Mouse (Mus musculus): ENCODE measurements around the gene A930009A15Rik. TPM values are rescaled to one million over a fixed set of nuclear protein-coding genes. Genes with fewer than 3 reads are reported as not detected.

The A930009A15Rik gene
- total RNA-seq, 2 experiments from 2014 or later = not detected

DNA sequence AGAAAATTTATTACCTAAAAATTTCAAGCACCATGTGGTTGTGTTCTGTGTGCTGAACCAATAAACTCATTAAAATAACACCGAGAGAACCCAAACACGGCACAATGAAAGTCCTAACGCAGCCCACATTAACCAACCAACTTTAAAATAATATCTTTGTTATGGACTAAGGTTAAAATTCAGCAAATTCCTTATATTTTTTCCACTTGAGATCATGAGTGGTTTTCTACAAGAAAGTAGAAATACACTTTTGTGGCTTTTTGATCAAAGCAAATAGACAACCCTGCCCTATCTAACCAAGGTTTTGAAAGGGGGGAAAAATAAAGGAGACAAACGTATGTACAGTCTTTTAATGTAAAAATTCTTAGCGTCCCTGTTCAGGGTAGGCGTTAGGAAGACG lies 9.3 kb downstream of the A930009A15Rik start:
- no peak for ATAC-seq (ENCODE audit: poor library complexity, severe bottlenecking)

DNA sequence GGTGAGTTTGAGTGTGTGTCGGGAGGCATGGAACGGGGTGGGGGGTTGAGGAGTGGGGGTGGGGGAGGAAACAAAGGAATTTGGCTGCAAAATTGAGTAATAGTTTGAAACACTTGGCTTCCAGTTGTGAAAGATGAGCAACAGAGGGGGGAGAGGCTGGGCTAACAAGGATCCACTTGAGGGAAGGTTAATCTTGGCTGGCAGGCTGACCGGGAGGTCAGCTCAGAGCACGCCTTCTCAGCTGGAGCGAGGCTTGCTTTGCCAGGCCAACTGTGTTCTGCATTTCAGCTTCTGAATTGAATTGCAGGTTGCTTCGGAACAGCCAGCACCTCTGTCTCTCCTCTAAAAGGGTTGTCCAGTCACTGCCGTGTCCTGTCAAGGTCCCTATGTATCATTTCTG lies 9.7 kb downstream of the A930009A15Rik start:
- ATAC-seq (ENCODE audit: poor library complexity, severe bottlenecking) = no peak

DNA sequence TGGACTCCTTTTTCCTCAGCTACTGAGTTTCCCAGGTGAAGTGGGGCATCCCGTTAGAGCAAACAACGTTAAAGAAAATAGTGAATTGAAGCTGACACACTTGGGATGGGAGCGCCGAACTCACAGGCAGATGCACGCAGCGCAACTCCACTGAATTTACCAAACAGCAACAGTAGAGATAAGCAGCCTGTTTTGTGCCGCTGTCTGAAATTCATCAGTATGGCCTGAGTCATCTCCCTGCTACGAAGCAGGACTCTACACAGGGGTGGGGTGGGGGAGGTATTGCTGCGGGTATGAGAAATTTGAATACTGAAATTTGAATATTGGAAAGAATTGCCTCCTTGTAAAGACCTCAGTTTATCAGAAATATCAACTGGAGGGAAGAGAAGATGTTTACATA lies 12.2 kb downstream of the A930009A15Rik start:
- no peak for ATAC-seq (ENCODE audit: poor library complexity, severe bottlenecking)

DNA sequence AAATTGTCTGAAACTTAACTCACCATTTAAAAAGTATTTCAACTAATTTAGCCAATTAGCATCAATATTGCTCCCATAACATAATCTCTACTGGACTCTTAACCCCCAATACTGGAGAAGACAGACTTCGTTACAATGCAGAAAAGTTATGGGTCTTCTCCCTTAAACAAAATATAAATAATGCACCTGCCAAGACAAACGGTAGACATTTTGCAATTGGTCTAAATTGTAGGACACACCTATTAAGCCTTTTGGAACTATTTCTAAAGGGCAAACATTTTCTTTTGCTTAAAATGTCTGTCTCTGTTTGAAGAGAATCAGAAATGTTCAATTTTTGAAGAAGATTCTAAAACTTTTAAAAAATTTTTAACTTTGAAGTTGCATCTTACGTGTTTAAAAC lies 13.3 kb downstream of the A930009A15Rik start:
- ATAC-seq (ENCODE audit: poor library complexity, severe bottlenecking) = no peak

DNA sequence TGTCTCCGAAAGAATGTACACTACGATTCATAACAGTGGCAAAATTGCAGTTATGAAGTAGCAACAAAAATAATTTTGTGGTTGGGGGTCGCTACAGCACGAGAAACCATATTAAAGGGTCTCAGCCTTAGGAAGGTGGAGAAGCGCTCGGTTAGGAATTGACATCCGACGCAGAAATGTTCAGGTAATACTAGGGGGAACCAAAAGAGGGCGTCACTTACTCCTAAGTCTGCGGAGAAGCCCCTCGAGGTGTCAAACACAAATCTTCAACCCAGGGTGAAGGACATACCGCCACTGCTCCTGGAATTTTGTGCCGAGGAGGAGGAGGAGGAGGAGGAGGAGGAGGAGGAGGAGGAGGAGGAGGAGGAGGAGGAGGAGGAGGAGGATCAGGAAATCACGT lies 14.9 kb downstream of the A930009A15Rik start:
- ATAC-seq (ENCODE audit: poor library complexity, severe bottlenecking) = no peak

DNA sequence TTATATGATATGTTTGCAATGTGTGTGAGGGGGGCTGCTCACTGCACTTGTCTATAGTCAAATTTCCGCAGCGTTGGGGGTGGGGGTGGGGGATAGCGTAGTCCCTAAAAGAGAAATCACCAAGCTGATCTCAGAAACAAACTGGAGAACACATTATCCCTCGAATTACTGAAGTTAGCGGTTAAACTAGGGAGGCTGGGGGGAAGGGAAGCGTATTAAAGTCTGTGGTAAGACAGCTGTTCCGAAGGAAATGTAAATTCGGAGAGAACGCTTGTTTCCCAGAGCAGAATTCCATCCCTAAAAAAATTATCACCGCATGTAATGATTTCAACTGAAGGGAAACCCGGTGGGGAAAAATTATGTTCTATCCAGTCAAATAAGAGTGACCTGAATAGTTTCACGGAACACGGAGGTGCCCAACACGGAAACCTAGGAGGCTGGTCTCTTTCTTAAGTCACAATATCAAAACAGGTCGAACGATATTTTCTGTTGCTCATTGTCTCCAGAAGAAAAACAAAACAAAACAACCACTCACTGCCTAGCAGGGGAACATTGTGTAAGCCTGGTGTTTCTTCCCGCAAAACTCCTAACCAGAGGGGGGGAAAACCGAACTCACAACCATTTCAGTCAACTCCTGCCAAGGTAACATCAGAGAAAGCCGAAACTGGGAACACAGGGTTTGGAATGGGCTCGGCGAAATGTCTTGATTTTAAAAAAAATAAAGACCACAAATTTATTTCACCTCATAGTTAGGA lies 15.9 kb downstream of the A930009A15Rik start:
- ATAC-seq (ENCODE audit: poor library complexity, severe bottlenecking) = no peak

DNA sequence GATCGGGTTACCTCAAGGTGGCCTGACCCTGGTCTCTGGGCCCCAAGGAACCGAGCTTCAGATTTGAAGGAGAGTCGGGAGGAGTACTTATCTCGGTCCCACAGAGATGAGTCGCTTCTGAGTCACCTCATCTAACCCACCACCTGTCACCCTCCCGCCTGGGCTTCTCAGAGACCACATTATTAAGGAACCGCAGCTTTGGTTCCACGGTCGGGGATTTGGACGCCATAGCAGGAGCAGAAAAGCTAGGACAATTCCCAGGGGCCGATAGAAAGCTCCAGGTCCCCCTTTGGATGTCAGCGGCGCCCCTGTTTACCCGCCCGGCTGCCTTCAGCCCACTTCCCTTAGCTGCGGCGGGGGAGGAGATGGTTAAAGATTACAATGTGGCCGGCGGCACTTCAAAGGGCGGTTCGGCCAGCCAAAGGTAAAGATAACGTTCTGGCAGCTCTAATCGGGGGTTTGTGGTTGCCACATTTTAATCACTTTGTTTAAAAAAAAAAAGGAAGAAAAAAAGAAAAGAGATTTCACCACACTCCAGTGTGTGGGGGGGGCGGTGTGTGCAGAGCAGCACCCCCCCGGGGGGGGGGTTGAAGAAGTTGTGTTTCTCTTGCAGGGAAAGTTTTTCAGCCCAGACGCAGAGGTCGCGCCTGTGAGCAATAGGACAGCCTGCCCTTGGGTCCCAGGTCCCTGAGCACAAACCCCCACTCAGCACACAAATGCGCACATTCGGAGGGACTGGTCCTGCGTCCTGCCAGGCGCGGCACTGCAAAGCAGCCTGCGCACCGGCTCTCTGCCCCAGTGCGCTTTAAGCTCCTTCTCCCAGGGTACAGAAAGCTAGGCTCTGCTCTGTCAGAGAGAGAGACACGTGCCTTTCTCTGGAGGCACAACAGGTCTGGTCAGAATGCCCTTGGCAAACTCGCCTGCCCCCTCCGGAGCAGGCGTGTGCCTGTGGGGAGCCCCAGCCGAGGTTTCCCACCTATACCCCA lies 16.8 kb downstream of the A930009A15Rik start:
- ATAC-seq (ENCODE audit: poor library complexity, severe bottlenecking) = peak; percentile 66

DNA sequence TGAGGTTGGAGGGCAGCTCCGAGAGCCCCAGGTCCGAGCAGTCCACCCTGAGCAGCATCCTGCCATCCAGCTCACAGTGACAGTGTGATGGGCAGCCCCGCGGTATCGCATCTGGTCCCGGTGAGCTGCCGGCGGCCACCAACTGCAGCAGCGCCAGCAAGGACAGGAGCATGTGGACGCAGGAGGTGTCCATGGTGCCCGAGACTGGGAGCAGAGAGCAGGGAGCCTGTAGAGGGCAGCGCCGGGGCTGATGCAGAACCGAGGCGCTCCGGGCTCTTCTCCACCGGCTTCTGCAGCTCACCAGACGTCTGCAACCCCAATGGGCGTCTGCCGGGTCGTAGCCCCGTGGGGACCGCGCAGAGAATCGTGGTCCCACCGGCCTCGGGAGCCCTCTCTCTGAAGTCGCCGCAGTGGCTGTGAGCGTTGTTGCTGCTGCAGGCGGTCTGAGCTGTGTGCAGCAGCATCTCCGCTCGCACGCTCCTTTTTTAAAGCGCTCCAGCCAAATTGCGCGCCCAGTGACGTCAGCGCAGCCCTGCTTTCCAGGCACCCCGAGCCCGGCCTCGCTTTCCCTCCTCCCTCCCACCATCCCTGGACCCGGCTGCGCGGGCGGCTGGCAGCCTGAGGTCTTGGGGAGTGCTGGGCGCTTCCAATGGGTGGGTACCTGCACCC lies 17.6 kb downstream of the A930009A15Rik start, which contains the start of gene Lgr5:
Gene Lgr5 (minus strand): TSS at position 480 of the 669 bp plus-strand sequence.
- ATAC-seq (ENCODE audit: poor library complexity, severe bottlenecking) = 0 out of 2 replicates have a peak, but pooled peaks have one; percentile 3

DNA sequence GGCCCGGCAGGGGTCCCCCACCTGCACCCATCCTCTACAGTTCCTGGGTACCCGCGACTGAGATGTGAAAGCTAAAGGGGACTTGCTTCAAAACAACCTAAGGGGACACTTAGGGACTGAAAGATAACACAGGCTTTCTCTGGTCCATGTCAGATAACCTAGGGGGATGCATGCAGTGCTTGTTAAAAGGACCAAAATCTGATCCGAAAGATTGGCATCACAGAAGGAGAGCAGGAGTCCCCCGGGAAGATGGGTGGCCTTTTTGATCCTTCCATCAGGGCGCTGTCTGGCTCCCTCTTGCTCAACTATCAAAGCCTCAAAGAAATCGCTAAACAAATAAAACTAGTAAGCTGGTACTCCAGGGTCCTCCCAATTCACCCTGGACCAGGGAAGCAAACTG lies 18.2 kb downstream of the A930009A15Rik start:
- ATAC-seq (ENCODE audit: poor library complexity, severe bottlenecking) = no peak

DNA sequence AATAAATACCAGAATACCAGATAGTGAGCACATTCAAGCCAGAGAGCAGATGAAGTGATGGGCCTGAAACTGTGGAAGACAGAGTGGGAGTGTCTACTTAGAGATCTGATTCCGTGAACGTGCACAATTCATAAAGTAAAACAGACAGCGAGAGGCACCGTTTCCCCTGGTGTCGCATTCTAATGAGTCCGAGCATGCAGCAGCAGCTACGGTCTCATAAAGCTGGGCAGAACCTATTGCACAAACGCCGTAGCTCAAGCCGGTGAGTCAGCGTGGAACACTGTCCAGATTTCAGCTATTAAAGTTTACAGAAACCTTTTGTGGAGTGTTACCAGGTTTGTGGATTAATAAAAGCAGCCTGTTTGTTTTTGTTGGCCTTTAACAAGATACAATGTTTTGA lies 23.4 kb downstream of the A930009A15Rik start:
- no peak for ATAC-seq (ENCODE audit: poor library complexity, severe bottlenecking)

DNA sequence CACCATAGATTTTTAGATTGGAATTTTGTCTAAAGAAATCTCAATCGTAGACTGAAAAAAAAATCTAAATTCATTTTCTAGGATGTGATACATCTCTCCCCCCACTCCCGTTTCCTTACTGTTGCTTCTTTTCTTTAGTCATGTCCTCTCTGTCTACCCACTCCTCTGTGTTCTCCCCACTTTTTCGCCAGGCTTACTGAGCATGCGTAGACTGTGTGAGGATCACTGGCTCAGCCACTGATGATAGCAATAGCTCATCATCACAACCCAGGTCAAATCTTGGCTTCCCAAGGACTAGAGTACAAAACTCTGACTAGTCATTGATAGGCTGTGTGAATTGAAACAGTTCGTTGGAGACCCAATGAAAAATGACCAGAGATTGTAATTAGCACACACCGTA lies 23.9 kb downstream of the A930009A15Rik start:
- no peak for ATAC-seq (ENCODE audit: poor library complexity, severe bottlenecking)

DNA sequence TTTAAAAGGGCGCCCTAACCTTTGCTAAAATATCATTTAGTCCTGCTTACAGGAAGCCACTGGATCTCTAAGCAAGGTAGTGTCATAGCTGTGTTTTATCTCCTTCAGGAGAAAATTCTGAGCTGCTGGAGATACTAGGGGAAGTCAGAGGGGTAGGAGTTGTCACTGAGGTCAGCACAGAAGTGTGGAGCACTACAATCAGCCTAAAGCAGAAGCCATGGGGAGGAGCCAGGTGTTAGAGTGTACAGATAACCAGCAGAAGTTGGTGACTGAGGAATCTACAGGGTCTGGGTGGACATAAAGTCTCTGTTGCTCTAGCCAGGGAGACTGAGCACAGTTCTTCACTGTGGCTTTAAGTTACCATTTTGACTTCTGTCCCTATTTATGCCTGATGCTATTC lies 26.0 kb downstream of the A930009A15Rik start:
- ATAC-seq (ENCODE audit: poor library complexity, severe bottlenecking) = no peak

DNA sequence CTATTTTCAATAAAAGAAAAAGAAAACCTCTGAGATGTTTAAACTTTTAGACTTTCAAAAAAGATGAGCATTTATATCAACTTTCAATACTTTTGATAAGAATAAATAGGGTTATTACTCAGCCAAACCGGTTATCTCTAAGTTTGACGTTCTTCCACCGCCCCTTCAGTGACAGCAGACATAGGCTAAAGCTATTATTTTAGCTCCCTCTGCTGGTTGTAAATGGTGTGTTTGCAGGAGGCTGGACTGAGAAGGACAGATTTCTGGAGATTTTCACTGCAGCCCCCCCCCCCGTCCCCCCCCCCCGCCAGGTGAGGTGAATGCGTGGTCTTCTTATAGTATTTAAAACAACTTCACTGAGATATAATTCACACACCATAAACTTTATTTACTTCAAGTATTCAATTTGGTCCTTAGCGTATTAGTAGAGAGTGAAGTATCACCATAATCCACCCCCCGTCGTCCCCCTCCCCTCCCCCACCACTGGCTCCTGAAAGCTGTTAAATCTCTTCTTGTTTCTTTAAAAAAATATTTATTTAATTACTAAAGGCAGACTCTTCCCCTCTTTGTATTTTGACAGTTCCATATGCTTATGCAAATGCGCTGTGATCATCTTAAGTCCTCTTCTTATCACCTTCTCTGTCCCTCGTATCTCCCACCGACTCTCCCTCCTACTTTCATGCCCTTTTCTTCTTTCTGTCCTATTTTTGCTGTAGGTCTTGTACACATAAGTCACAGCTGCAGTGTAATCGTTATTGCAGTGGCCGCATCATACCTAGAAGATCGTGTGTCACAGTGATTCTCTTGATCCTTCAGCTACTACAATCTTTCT lies 47.9 kb downstream of the A930009A15Rik start:
- ATAC-seq (ENCODE audit: poor library complexity, severe bottlenecking) = 0 out of 2 replicates have a peak, but pooled peaks have one; percentile 49

DNA sequence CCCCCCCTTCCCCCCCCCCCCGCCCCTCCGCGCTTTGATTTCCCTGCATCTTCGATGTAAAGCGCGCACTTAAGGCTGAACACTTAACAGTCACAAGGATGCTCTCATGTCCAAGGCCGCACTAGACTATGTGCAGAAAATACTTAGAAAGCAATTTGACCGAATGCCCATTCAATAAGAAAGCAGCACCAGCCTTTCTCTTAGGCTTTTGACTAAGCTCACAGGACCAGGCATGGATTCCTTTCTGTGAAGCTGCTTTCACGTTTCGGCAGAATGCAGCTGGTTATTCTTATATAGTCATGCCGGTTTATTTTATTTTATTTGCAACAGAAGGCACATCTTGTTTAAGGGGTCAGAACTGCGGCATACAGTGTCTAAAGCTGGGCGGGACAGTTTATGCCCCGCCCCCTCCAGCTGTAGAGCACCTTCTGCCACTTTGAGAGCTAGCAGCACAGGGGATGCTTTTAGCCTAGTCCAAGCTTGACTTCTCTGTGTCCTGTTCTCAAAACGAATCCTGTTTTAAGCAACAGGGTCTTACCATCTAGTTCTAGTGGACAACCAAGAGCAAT lies 48.6 kb downstream of the A930009A15Rik start:
- no peak for ATAC-seq (ENCODE audit: poor library complexity, severe bottlenecking)

DNA sequence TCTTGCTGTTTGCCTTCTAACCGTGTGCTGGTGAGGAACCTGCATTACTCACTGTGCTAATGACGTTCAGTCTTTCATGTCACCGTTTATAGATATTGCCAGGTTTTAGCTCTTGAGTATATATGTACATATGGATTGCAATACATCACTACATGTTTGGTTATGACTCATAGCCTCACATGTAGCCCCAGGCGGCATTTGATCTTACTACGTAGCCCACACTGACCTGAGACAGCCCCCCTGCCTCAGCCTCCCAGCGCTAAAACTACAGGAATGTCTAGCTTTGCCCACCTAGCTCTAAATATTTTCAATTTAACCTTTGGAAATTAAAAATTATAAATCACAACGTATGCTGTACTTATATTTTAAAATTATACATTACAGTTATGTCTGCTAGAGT lies 53.7 kb downstream of the A930009A15Rik start:
- ATAC-seq (ENCODE audit: poor library complexity, severe bottlenecking) = no peak

DNA sequence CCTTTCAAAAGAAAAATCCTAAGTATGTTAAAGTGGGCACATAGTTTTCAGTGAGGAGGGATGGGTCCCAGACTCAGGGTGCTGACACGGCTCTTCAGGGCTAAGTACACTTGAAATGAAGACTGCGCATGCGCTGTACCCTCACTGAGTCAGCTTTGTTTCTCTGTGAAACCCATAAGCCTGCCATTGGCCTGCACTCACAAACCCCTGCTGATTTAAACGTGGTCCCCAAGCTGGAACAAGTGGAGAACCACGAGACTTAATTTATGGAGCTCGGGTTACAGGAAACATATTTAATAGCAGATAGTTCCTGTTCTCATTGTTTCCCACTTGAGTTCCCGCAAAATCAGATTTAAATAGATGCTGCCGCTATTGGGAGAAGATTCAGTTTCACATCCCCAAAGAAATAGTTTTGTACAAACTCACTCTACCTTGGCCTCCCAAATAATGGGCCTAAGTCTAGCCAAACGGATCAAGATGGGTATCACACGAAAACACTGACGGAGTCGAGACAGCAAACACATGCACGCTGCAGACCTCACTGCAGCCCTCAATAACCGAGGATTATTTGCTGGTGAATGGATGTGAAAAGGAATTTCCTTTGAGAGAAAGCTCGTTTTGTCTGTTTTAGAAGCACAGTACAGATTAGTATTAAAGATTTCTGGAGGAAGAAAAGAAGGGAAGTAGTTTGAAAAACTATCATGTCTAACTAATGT lies 54.3 kb downstream of the A930009A15Rik start:
- peak; percentile 68 for ATAC-seq (ENCODE audit: poor library complexity, severe bottlenecking)

DNA sequence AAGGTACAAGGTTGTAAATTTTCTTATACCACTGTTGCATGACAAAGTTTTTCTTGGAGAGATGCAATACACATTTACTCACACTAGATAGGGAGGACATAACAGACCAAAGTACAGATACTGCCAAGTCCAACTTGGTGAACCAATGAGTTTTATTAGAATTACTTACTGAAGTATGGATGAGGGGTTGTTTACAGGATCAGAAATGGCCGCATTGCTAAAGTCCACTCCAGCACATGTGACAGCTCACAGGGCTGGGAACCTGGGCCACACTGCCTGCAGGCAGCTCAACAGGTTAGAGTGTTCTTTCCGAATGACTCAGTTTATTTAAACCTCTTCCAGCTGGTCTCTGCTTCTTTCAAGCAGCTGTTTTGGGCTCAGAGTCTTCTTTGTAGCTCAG lies 55.2 kb downstream of the A930009A15Rik start:
- no peak for ATAC-seq (ENCODE audit: poor library complexity, severe bottlenecking)

DNA sequence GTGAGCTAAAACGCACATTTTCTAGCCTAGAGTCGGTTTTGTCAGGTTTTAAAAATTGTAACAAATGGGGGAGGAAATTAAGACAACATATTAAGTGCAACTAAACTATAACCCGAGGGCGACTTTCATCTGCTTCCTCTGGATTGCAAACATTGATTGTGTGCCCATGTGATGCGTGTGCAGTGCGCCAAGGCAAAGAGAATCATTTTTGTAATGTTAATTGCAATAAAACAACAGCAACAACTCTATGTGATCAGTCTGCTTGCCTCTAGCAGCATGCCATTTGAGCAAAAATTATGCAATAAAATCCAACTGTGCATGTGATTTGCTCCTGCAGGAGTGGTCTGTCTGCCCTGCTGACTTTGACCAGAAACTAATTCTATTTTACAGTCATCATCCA lies 56.9 kb downstream of the A930009A15Rik start:
- no peak for ATAC-seq (ENCODE audit: poor library complexity, severe bottlenecking)

All from megakaryocyte, adult 5-6 weeks (primary cell).